Mouse (Mus musculus): ENCODE data around the gene Leo1. TPM values are rescaled to one million over a fixed set of nuclear protein-coding genes. Genes with fewer than 3 reads are reported as not detected.
"Not testable (repeated sequence)": the region's sequence is repeated elsewhere in the genome, so short reads cannot be mapped to it uniquely, and the experiment has no call there.

Gene Leo1
- polyA plus RNA-seq, 1 experiment = 22.5 TPM

DNA sequence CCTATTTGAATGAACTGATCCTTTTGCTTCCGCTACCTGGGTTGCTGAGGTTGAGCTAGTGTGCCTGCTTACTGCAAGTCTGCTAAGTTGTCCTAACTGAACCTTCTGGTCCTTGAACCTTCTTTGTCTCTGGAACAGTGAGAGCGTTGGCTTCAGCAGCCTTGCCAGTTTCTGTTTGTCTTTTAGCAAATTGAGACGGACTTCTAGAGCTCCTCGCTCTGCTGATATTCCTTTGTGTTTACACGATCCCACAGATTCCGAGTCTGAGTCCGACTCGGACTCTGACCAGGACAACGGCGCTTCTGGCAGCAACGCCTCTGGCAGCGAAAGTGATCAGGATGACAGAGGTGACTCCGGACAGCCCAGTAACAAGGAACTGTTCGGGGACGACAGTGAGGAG lies 3.7 kb downstream of the Leo1 start:
- no peak overlapping the region for H3K4me3 ChIP-seq (replicated peaks; ENCODE audit: control insufficient read depth, low read depth, low read length)
- no peaks in the 10 kb centered on the region; the same call in 1 of the 2 replicates for H3K4me1 ChIP-seq (ENCODE audit: control insufficient read depth, insufficient read depth, low read length)
- no peak overlapping the region for H3K27ac ChIP-seq (ENCODE audit: control insufficient read depth, insufficient read depth, low read depth, low read length, poor library complexity)
- WGBS = 92% methylated on average over 15 of the region's 15 CpGs
- TF ChIP-seq CTCF (IDR thresholded peaks at IDR 0.05; ENCODE audit: control insufficient read depth, insufficient read depth, low read length) = no peak
- TF ChIP-seq POLR2A (IDR thresholded peaks at IDR 0.05; ENCODE audit: borderline replicate concordance, control insufficient read depth, low read depth, low read length) = no peak

DNA sequence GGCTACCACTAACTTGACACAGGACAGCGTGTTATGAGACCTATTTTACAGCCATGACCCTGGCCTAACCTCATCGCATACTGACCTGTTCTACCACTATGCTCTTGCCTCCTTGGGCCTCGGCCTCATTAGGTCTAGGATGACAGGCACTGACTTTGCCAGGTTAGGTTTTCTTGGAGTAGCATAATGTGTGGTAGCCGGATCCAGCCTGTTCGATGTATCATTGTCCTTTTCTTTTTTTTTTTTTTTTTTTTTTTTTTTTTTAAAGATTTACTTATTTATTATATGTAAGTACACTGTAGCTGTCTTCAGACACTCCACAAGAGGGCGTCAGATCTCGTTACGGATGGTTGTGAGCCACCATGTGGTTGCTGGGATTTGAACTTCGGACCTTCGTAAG lies 5.2 kb downstream of the Leo1 start:
- H3K4me1 ChIP-seq (ENCODE audit: control insufficient read depth, insufficient read depth, low read length); H3K27ac ChIP-seq (ENCODE audit: control insufficient read depth, insufficient read depth, low read depth, low read length, poor library complexity): not testable (repeated sequence)
- whole genome bisulfite sequencing = 84% methylated on average over 10 of the region's 10 CpGs

GRCm38 (mm10) chr9:75448021-75448420 lies 6.7 kb downstream of the Leo1 start:
- Histone ChIP-seq H3K4me1 (ENCODE audit: control insufficient read depth, insufficient read depth, low read length) (no peaks in the 10 kb centered on the region), H3K4me3 (replicated peaks; ENCODE audit: control insufficient read depth, low read depth, low read length) (no peak overlapping the region), H3K27ac (ENCODE audit: control insufficient read depth, insufficient read depth, low read depth, low read length, poor library complexity) (no peak overlapping the region)
- TF ChIP-seq POLR2A (IDR thresholded peaks at IDR 0.05; ENCODE audit: borderline replicate concordance, control insufficient read depth, low read depth, low read length) (no peak), CTCF (IDR thresholded peaks at IDR 0.05; ENCODE audit: control insufficient read depth, insufficient read depth, low read length) (no peak)
- WGBS = 87% methylated on average over 3 of the region's 3 CpGs

More for the DNA sequence above, 5.2 kb downstream of the Leo1 start:
- H3K4me3 ChIP-seq (replicated peaks; ENCODE audit: control insufficient read depth, low read depth, low read length) = not testable (repeated sequence)

DNA sequence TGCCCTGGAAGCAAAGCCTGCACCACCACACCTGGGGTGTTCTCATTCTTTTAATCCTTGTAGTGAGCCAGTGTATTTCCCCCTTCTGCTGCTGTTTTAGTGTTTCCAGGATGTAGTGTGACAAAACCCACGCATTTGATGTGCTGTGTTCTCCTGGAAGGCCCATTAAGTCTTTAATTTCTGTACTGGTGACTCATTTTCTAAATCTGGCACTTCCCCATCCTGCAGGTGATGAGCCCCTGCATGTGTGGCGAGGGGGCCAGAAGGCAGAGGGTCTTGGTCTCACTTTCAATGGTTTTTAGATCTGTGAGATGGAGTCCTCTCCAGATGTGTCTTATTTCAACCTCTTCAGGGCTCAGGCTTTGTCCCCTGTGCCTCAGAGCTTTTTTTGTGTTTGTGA lies 12.7 kb downstream of the Leo1 start:
- H3K4me1 ChIP-seq (ENCODE audit: control insufficient read depth, insufficient read depth, low read length) = no peaks in the 10 kb centered on the region
- TF ChIP-seq CTCF (IDR thresholded peaks at IDR 0.05; ENCODE audit: control insufficient read depth, insufficient read depth, low read length) (no peak), POLR2A (IDR thresholded peaks at IDR 0.05; ENCODE audit: borderline replicate concordance, control insufficient read depth, low read depth, low read length) (no peak)
- 67% methylated on average over 2 of the region's 2 CpGs for WGBS
- no peak overlapping the region for H3K27ac ChIP-seq (ENCODE audit: control insufficient read depth, insufficient read depth, low read depth, low read length, poor library complexity)
- no peak overlapping the region for H3K4me3 ChIP-seq (replicated peaks; ENCODE audit: control insufficient read depth, low read depth, low read length)

DNA sequence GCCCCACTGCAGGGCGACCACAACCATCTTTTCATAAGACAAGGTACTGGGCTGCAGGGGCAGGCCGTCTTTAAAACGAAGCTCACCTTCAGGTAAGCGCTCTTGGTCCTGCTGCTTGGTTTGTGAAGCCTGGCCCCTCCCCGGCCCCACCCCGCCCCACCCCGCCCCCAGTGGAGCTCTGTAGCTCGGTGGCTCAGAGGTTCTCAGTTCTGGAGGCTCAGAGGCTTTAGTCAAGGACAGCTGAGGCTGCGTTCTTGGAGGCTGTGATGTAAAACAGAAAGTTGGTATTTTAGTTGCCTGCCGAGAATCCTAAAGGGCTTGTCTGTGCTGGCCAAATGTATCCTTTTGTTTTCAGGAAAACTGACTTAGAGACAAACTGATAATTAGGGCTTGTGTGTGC lies 14.4 kb downstream of the Leo1 start:
- TF ChIP-seq CTCF (IDR thresholded peaks at IDR 0.05; ENCODE audit: control insufficient read depth, insufficient read depth, low read length) = no peak
- TF ChIP-seq POLR2A (IDR thresholded peaks at IDR 0.05; ENCODE audit: borderline replicate concordance, control insufficient read depth, low read depth, low read length) = no peak
- Histone ChIP-seq H3K4me3 (replicated peaks; ENCODE audit: control insufficient read depth, low read depth, low read length) (no peak overlapping the region), H3K4me1 (ENCODE audit: control insufficient read depth, insufficient read depth, low read length) (no peaks in the 10 kb centered on the region), H3K27ac (ENCODE audit: control insufficient read depth, insufficient read depth, low read depth, low read length, poor library complexity) (no peak overlapping the region)
- WGBS = 84% methylated on average over 10 of the region's 10 CpGs

GRCm38 (mm10) chr9:75463050-75463660 lies 21.8 kb downstream of the Leo1 start:
- H3K4me1 ChIP-seq (ENCODE audit: control insufficient read depth, insufficient read depth, low read length) = no peaks in the 10 kb centered on the region
- TF ChIP-seq CTCF (IDR thresholded peaks at IDR 0.05; ENCODE audit: control insufficient read depth, insufficient read depth, low read length) = no peak
- TF ChIP-seq POLR2A (IDR thresholded peaks at IDR 0.05; ENCODE audit: borderline replicate concordance, control insufficient read depth, low read depth, low read length) = no peak
- 82% methylated on average over 8 of the region's 8 CpGs for whole genome bisulfite sequencing
- H3K27ac ChIP-seq (ENCODE audit: control insufficient read depth, insufficient read depth, low read depth, low read length, poor library complexity) = no peak overlapping the region
- H3K4me3 ChIP-seq (replicated peaks; ENCODE audit: control insufficient read depth, low read depth, low read length) = no peak overlapping the region

DNA sequence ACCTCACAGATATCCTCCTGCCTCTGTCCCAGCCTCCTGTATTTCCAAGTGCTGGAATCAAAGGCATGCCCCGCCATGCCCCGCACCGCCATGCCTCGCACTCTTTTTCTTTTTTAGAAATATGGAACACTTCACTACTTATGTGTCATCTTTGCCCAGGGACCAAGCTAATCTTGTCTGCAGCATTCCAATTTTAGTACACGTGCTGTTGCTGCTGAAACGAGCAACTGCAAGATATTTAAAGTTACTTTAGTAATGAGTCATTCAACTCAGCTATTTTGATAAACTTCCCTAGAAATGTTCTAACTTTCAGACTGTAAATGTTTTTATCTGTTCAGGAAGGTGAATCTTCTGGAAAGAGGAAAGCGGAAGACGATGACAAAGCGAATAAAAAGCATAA lies 24.5 kb downstream of the Leo1 start:
- no peaks in the 10 kb centered on the region for H3K4me1 ChIP-seq (ENCODE audit: control insufficient read depth, insufficient read depth, low read length)
- WGBS = 84% methylated on average over 9 of the region's 9 CpGs
- H3K4me3 ChIP-seq (replicated peaks; ENCODE audit: control insufficient read depth, low read depth, low read length) = no peak overlapping the region
- H3K27ac ChIP-seq (ENCODE audit: control insufficient read depth, insufficient read depth, low read depth, low read length, poor library complexity) = no peak overlapping the region
- TF ChIP-seq CTCF (IDR thresholded peaks at IDR 0.05; ENCODE audit: control insufficient read depth, insufficient read depth, low read length) = no peak
- TF ChIP-seq POLR2A (IDR thresholded peaks at IDR 0.05; ENCODE audit: borderline replicate concordance, control insufficient read depth, low read depth, low read length) = no peak

DNA sequence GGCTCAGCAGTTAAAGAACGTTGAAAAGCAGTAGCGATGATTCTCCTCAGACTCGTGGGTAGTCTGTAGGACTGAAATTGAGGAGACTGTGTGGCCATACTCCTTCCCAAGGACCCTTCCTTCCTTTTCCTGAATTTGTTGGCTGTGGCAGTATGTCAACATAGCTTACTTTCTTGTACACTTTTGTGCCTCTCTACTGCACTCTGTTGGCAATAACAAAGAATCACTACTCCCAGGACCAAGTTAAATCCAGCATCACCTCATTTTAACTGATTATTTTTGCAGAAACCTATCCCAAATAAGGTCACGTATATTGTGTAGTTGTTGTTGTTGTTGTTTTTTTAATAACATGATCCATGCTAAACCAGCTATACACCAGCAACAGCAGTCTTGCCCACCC lies 25.3 kb downstream of the Leo1 start:
- H3K4me3 ChIP-seq (replicated peaks; ENCODE audit: control insufficient read depth, low read depth, low read length) = no peak overlapping the region
- WGBS = 69% methylated on average over 4 of the region's 4 CpGs
- TF ChIP-seq POLR2A (IDR thresholded peaks at IDR 0.05; ENCODE audit: borderline replicate concordance, control insufficient read depth, low read depth, low read length) = no peak
- no peak for TF ChIP-seq CTCF (IDR thresholded peaks at IDR 0.05; ENCODE audit: control insufficient read depth, insufficient read depth, low read length)
- H3K27ac ChIP-seq (ENCODE audit: control insufficient read depth, insufficient read depth, low read depth, low read length, poor library complexity) = no peak overlapping the region
- H3K4me1 ChIP-seq (ENCODE audit: control insufficient read depth, insufficient read depth, low read length) = no peaks in the 10 kb centered on the region

GRCm38 (mm10) chr9:75467581-75467980 lies 26.3 kb downstream of the Leo1 start:
- Histone ChIP-seq H3K4me1 (ENCODE audit: control insufficient read depth, insufficient read depth, low read length) (no peaks in the 10 kb centered on the region), H3K27ac (ENCODE audit: control insufficient read depth, insufficient read depth, low read depth, low read length, poor library complexity) (no peak overlapping the region), H3K4me3 (replicated peaks; ENCODE audit: control insufficient read depth, low read depth, low read length) (no peak overlapping the region)
- TF ChIP-seq CTCF (IDR thresholded peaks at IDR 0.05; ENCODE audit: control insufficient read depth, insufficient read depth, low read length) (no peak), POLR2A (IDR thresholded peaks at IDR 0.05; ENCODE audit: borderline replicate concordance, control insufficient read depth, low read depth, low read length) (no peak)
- WGBS = 94% methylated on average over 3 of the region's 3 CpGs

Data from bone marrow, adult 2 months (tissue).